ENCODE assay signal across 9 mouse cellular contexts in genomic region chr12:5111343-5111742, GRCm38 (mm10).
A peak's percentile ranks its signal among the peaks of the same experiment; 100 is the strongest.
DNase-seq lines count a peak whose midpoint lies in the region; ATAC-seq and TF ChIP-seq lines count a peak whose summit lies in the region.
"Had no signal": no experiment of that assay in that cellular context is flagged by ENCODE, and none has a peak within 500 bp of the region (broad histone marks: within the 10 kb centered on the region; RNA-seq: fewer than 3 reads in every experiment).

No protein-coding gene starts in this region.

- intact Hi-C loops in heart, adult 2 months (cut with DNase I): no loop called here

- H3K27ac ChIP-seq in heart, adult 2 months: no peak overlapping the region
- no peak overlapping the region for H3K27ac ChIP-seq in midbrain, postnatal 0 days (ENCODE audit: low read depth, low read length)
- H3K27ac ChIP-seq: stomach, embryonic 15.5 days had no signal

- 61% methylated on average over 3 of the region's 3 CpGs for WGBS in heart, adult 2 months
- WGBS in lung, adult 2 months: 51% methylated on average over 3 of the region's 3 CpGs
- 74% methylated on average over 3 of the region's 3 CpGs for WGBS in midbrain, postnatal 0 days

- TF ChIP-seq POLR2A in heart, adult 2 months (IDR thresholded peaks at IDR 0.05; ENCODE audit: insufficient read depth, low read depth, low read length): no peak
- no peak for TF ChIP-seq POLR2A in lung, adult 2 months (IDR thresholded peaks at IDR 0.05; ENCODE audit: borderline replicate concordance, extremely low read depth, low read depth, low read length)

- no peaks in the 10 kb centered on the region for H3K27me3 ChIP-seq in heart, adult 2 months (ENCODE audit: control insufficient read depth, insufficient read depth, low read length)
- no peaks in the 10 kb centered on the region for H3K27me3 ChIP-seq in midbrain, postnatal 0 days (ENCODE audit: insufficient read depth, low read length)
- H3K27me3 ChIP-seq: stomach, embryonic 15.5 days had no signal

- no peak overlapping the region for H3K4me2 ChIP-seq in midbrain, postnatal 0 days (ENCODE audit: low read depth, low read length, poor library complexity, severe bottlenecking)
- H3K4me2 ChIP-seq: stomach, embryonic 15.5 days had no signal

- ATAC-seq in midbrain, postnatal 0 days (ENCODE audit: low FRiP score): no peak

- TF ChIP-seq CTCF in heart, adult 2 months (IDR thresholded peaks at IDR 0.05): no peak
- TF ChIP-seq CTCF in lung, adult 2 months (IDR thresholded peaks at IDR 0.05; ENCODE audit: insufficient read depth, low read length): no peak
- no peak for TF ChIP-seq CTCF in midbrain, postnatal 0 days (IDR thresholded peaks at IDR 0.05)

- TF ChIP-seq EP300 in heart, adult 2 months (IDR thresholded peaks at IDR 0.05; ENCODE audit: insufficient read depth, low read depth, low read length): no peak

- H3K4me3 ChIP-seq in heart, adult 2 months: no peak overlapping the region
- H3K4me3 ChIP-seq in lung, adult 2 months (replicated peaks; ENCODE audit: extremely low read depth, low read depth, low read length): no peak overlapping the region
- H3K4me3 ChIP-seq in midbrain, postnatal 0 days (ENCODE audit: low read depth, low read length): no peak overlapping the region
- H3K4me3 ChIP-seq: stomach, embryonic 15.5 days had no signal

- no peak overlapping the region for H3K9ac ChIP-seq in heart, adult 2 months (ENCODE audit: low read depth, low read length)
- H3K9ac ChIP-seq in midbrain, postnatal 0 days (replicated peaks; ENCODE audit: low read length, poor library complexity, severe bottlenecking): no peak overlapping the region
- H3K9ac ChIP-seq: stomach, embryonic 15.5 days had no signal

- no peaks in the 10 kb centered on the region for H3K4me1 ChIP-seq in heart, adult 2 months (ENCODE audit: control insufficient read depth, insufficient read depth, low read length)
- H3K4me1 ChIP-seq in lung, adult 2 months (ENCODE audit: control insufficient read depth, insufficient read depth, low read length): no peaks in the 10 kb centered on the region
- no peaks in the 10 kb centered on the region; the same call in 1 of the 2 replicates for H3K4me1 ChIP-seq in midbrain, postnatal 0 days (ENCODE audit: insufficient read depth, low read length)

- H3K9me3 ChIP-seq in midbrain, postnatal 0 days (ENCODE audit: low read length): no peaks in the 10 kb centered on the region
- H3K9me3 ChIP-seq: stomach, embryonic 15.5 days had no signal

- H3K36me3 ChIP-seq in heart, adult 2 months (ENCODE audit: control insufficient read depth, insufficient read depth, low read length): no peaks in the 10 kb centered on the region
- no peaks in the 10 kb centered on the region for H3K36me3 ChIP-seq in midbrain, postnatal 0 days (ENCODE audit: insufficient read depth, low read length)
- H3K36me3 ChIP-seq: stomach, embryonic 15.5 days had no signal

- peak; percentile 15 for DNase-seq in heart, adult 8-10 months (ENCODE audit: low spot score)
- DNase-seq in heart, adult 2 months: no peak
- DNase-seq in lung, postnatal 10 days: peak; percentile 38
- DNase-seq in lung, adult 2 months: no peak
- DNase-seq in embryo, embryonic 10.5 days (ENCODE audit: low spot score): peak; percentile 69
- peak; percentile 73 for DNase-seq in mesoderm, embryonic 11.5 days (ENCODE audit: low read depth, low spot score)
- no peak for DNase-seq in midbrain, postnatal 0 days (ENCODE audit: low spot score)
- no peak for DNase-seq in left cerebral cortex, adult 11 months (ENCODE audit: low spot score)

- H3K79me2 ChIP-seq in heart, adult 2 months (replicated peaks; ENCODE audit: control insufficient read depth, insufficient read depth, low read length): no peaks in the 10 kb centered on the region

Comparison
In these comparisons a context has a peak if more than half of its experiments do, and no peak if none do; other contexts are left out.
1. DNase-seq: peak in heart, adult 8-10 months (single experiment), lung, postnatal 10 days (single experiment), embryo, embryonic 10.5 days (single experiment) and mesoderm, embryonic 11.5 days (single experiment); none in heart, adult 2 months (0 of 2), lung, adult 2 months (single experiment), midbrain, postnatal 0 days (single experiment) and left cerebral cortex, adult 11 months (single experiment).